Mouse (Mus musculus) testis, adult 2 months (tissue): ENCODE data around the gene Mef2a. TPM values are rescaled to one million over a fixed set of nuclear protein-coding genes. Genes with fewer than 3 reads are reported as not detected.

Source experiments
- H3K27ac ChIP-seq: fragments of 200-500 bp; 2 replicates; pipeline ENCODE4 v1.5.1; 2012; ENCODE audit warnings: low read depth, low read length; ENCODE audit not compliant: control insufficient read depth, insufficient read depth
- H3K27me3 ChIP-seq: fragments of 200-500 bp; 2 replicates; pipeline ENCODE4 v1.6.1; 2012; ENCODE audit warnings: mild to moderate bottlenecking, low read length, moderate library complexity; ENCODE audit not compliant: control insufficient read depth, insufficient read depth
- H3K36me3 ChIP-seq: fragments of 200-500 bp; 2 replicates; pipeline ENCODE4 v1.6.1; 2012; ENCODE audit warnings: mild to moderate bottlenecking, low read length; ENCODE audit not compliant: control insufficient read depth, insufficient read depth
- H3K4me1 ChIP-seq: fragments of 200-500 bp; 2 replicates; pipeline ENCODE4 v1.6.1; 2012; ENCODE audit warnings: low read length; ENCODE audit not compliant: control insufficient read depth, insufficient read depth
- H3K4me3 ChIP-seq: fragments of 200-500 bp; 2 replicates; pipeline ENCODE4 v1.5.1; 2012; ENCODE audit warnings: low read depth, mild to moderate bottlenecking, low read length, moderate library complexity, mixed read lengths; ENCODE audit not compliant: control insufficient read depth
- CTCF ChIP-seq: fragments of 200-500 bp; IDR thresholded peaks from 2 replicates; pipeline ENCODE4 v1.5.1; 2012; ENCODE audit warnings: low read depth, mild to moderate bottlenecking, inconsistent platforms, low read length, moderate library complexity; ENCODE audit not compliant: control insufficient read depth, insufficient read depth, insufficient replicate concordance
- POLR2A ChIP-seq: fragments of 200-500 bp; IDR thresholded peaks from 2 replicates; pipeline ENCODE4 v1.6.1; 2012; ENCODE audit warnings: low read depth, mild to moderate bottlenecking, inconsistent platforms, low read length, moderate library complexity; ENCODE audit not compliant: control insufficient read depth
- polyA plus RNA-seq: library from polyadenylated mRNA; depleted of rRNA; stranded (reverse); fragments of >200 nt; gene quantifications from 2 replicates; pipeline ENCODE4 v1.2.3, GENCODE M21; 2012

The Mef2a gene
- polyA plus RNA-seq, 1 experiment, result 21.3 TPM

GRCm38 (mm10) chr7:67230221-67230620 is 142.4 kb downstream of the Mef2a start:
- H3K4me3 ChIP-seq, result no peak overlapping the region
- no peak overlapping the region for H3K27ac ChIP-seq
- H3K27me3 ChIP-seq, result no peaks in the 10 kb centered on the region
- peaks cover 4% of the 10 kb centered on the region for H3K4me1 ChIP-seq
- H3K36me3 ChIP-seq, result peaks cover 3% of the 10 kb centered on the region
- TF ChIP-seq CTCF, result no peak
- no peak for TF ChIP-seq POLR2A

GRCm38 (mm10) chr7:67229701-67230100 is 143.0 kb downstream of the Mef2a start:
- no peak overlapping the region for H3K27ac ChIP-seq
- peaks cover 4% of the 10 kb centered on the region for H3K4me1 ChIP-seq
- H3K27me3 ChIP-seq, result no peaks in the 10 kb centered on the region
- peaks cover 2% of the 10 kb centered on the region for H3K36me3 ChIP-seq
- no peak for TF ChIP-seq POLR2A
- TF ChIP-seq CTCF, result no peak
- H3K4me3 ChIP-seq, result no peak overlapping the region

GRCm38 (mm10) chr7:67228891-67229602 is 143.6 kb downstream of the Mef2a start:
- Histone ChIP-seq H3K27me3 (no peaks in the 10 kb centered on the region), H3K27ac (no peak overlapping the region), H3K36me3 (peaks cover 2% of the 10 kb centered on the region), H3K4me3 (no peak overlapping the region), H3K4me1 (peaks cover 4% of the 10 kb centered on the region)
- TF ChIP-seq CTCF (peak; percentile 54; the same call in 1 of the 2 replicates), POLR2A (no peak)

- Histone ChIP-seq H3K36me3 (peaks cover 2% of the 10 kb centered on the region), H3K27me3 (no peaks in the 10 kb centered on the region), H3K27ac (no peak overlapping the region), H3K4me1 (peaks cover 4% of the 10 kb centered on the region), H3K4me3 (no peak overlapping the region)
- no peak for TF ChIP-seq CTCF
- no peak for TF ChIP-seq POLR2A
Measured at GRCm38 (mm10) chr7:67228390-67228789, 144.3 kb downstream of the Mef2a start.

GRCm38 (mm10) chr7:67227538-67227937 is 145.1 kb downstream of the Mef2a start:
- H3K4me3 ChIP-seq, result no peak overlapping the region
- H3K27me3 ChIP-seq, result no peaks in the 10 kb centered on the region
- TF ChIP-seq CTCF (no peak), POLR2A (no peak)
- peaks cover 2% of the 10 kb centered on the region for H3K36me3 ChIP-seq
- peaks cover 4% of the 10 kb centered on the region for H3K4me1 ChIP-seq
- H3K27ac ChIP-seq, result no peak overlapping the region

DNA sequence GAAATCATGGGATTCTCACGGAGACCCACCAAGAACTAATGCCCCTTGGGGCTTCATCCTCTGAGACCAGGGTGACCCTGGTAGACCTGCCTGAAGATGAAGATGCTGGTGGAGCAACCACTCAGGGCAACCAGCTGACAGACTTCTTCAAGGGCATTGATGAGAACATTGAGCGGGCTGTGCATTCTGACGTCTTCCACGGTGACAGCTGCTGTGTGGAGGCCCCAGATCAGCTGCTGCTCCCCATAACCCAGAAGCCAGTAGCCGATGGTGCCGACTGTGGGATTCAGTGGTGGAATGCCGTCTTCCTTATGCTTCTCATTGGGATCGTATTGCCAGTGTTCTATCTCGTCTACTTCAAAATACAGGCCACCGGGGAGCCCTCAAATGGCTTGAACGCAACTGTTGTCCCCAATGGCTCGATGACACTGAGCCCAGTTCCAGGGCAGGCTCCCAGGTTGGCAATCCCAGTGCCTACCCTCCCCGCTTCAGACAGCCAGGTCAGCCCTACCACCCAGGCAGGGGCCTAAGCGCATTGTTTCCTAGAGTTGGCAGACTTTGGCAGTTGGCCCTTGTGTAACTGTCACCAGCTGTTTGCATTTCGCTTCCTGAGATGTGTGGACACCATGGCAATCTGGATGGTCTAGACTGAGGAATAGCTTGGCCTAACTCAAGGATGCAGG is 146.6 kb downstream of the Mef2a start:
- no peak overlapping the region for H3K27ac ChIP-seq

GRCm38 (mm10) chr7:67222220-67222862 is 150.3 kb downstream of the Mef2a start, which contains the start of gene Lysmd4:
Gene Lysmd4 (plus strand): TSS chr7:67222544.
- Histone ChIP-seq H3K27me3 (no peaks in the 10 kb centered on the region), H3K27ac (peak within 1 kb of the TSS; percentile 71), H3K4me1 (peaks cover 6% of the 10 kb centered on the region), H3K4me3 (peak within 1 kb of the TSS; percentile 95), H3K36me3 (peaks cover 2% of the 10 kb centered on the region)
- TF ChIP-seq CTCF (no peak), POLR2A (peak; percentile 86)

More for the DNA sequence above, 146.6 kb downstream of the Mef2a start:
- H3K27me3 ChIP-seq, result no peaks in the 10 kb centered on the region
- TF ChIP-seq POLR2A (no peak), CTCF (no peak)
- peaks cover 2% of the 10 kb centered on the region for H3K36me3 ChIP-seq
- H3K4me3 ChIP-seq, result no peak overlapping the region
- peaks cover 6% of the 10 kb centered on the region for H3K4me1 ChIP-seq
